Mouse (Mus musculus): ENCODE measurements around the gene Slc38a4. TPM values are rescaled to one million over a fixed set of nuclear protein-coding genes. Genes with fewer than 3 reads are reported as not detected.

Slc38a4 gene
- polyA plus RNA-seq, 1 experiment from 2014 or later = 3.9 TPM

DNA sequence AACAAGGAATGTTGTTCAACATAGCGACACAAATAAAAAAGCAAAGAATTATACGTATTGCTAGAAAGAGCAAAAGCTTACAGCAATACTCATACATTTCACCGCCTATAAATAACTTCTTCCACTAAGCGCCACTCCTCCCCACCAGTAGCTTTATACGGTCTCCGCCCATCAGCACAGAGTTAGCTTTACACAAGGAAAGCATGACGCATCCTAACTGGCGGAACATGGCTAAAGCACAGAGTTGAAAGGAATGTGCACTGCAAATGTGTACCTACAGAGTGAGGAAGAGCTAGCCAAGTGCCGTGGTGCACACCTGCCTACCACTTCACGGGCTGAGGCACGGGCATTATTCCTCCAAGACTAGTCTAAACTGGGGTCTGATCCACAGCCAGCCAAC lies 95.4 kb downstream of the Slc38a4 start:
- DNase-seq (no peak), ATAC-seq (ENCODE audit: low FRiP score, low TSS enrichment) (no peak)
- Histone ChIP-seq H3K4me1 (ENCODE audit: control insufficient read depth, insufficient read depth, low read length) (no peaks in the 10 kb centered on the region), H3K4me2 (ENCODE audit: low read length) (no peak overlapping the region), H3K36me3 (ENCODE audit: control insufficient read depth, insufficient read depth, low read length) (no peaks in the 10 kb centered on the region), H3K4me3 (replicated peaks; ENCODE audit: low read depth, low read length) (no peak overlapping the region), H3K27ac (replicated peaks; ENCODE audit: low read depth, low read length) (no peak overlapping the region), H3K9ac (replicated peaks; ENCODE audit: low read length) (no peak overlapping the region), H3K27me3 (ENCODE audit: control insufficient read depth, insufficient read depth, low read length) (no peaks in the 10 kb centered on the region), H3K9me3 (ENCODE audit: control insufficient read depth, low read length) (no peaks in the 10 kb centered on the region; the same call in 1 of the 2 replicates)
- WGBS = 95% methylated on average over 11 of the region's 11 CpGs

DNA sequence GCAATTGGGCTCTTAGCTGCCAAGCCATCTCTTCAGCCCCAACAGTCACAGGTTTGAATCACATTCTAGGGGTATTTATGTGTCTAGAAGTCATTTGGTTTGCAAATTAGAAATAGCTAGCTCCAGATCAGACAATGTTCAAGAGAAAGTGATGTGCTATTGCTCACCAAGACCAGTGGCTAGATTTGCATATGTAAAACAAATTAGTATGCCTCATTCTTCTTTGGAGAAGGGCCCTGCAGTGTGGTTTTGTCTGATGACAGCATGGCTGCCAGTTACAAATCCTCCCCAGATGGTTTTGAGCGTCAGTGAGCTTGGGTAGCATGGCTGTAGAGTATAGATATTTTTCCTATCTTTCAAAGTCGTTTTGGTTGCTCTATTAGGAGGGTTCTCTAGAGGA lies 96.5 kb downstream of the Slc38a4 start:
- Histone ChIP-seq H3K9ac (replicated peaks; ENCODE audit: low read length) (no peak overlapping the region), H3K27me3 (ENCODE audit: control insufficient read depth, insufficient read depth, low read length) (no peaks in the 10 kb centered on the region), H3K9me3 (ENCODE audit: control insufficient read depth, low read length) (no peaks in the 10 kb centered on the region; the same call in 1 of the 2 replicates), H3K4me2 (ENCODE audit: low read length) (no peak overlapping the region), H3K4me1 (ENCODE audit: control insufficient read depth, insufficient read depth, low read length) (no peaks in the 10 kb centered on the region), H3K4me3 (replicated peaks; ENCODE audit: low read depth, low read length) (no peak overlapping the region), H3K36me3 (ENCODE audit: control insufficient read depth, insufficient read depth, low read length) (no peaks in the 10 kb centered on the region), H3K27ac (replicated peaks; ENCODE audit: low read depth, low read length) (no peak overlapping the region)
- DNase-seq = no peak
- no peak for ATAC-seq (ENCODE audit: low FRiP score, low TSS enrichment)
- WGBS = 50% methylated on average over 2 of the region's 2 CpGs

DNA sequence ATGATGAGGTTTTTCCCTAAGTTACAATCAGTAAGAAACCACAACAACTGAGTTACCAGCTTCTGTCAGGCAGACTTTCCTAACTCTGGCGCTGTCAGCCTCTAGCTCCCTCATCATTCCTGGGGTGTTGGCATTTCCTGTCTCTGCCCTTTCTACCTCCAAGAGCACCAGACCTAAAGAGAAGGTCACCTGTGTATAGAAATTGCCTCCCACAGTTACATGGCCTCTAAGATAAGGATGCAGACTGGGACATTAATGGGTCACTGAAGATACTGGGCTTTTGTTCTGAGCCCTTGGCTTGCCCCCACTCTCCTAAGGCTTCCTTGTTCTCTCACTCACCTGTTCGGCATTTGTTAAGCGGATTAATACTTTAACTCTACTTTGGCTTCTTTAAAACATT lies 99.1 kb downstream of the Slc38a4 start:
- H3K4me3 ChIP-seq (replicated peaks; ENCODE audit: low read depth, low read length) = no peak overlapping the region
- no peak overlapping the region for H3K9ac ChIP-seq (replicated peaks; ENCODE audit: low read length)
- H3K4me1 ChIP-seq (ENCODE audit: control insufficient read depth, insufficient read depth, low read length) = peaks cover 11% of the 10 kb centered on the region; the same call in 1 of the 2 replicates
- ATAC-seq (ENCODE audit: low FRiP score, low TSS enrichment) = no peak
- no peak for DNase-seq
- H3K36me3 ChIP-seq (ENCODE audit: control insufficient read depth, insufficient read depth, low read length) = no peaks in the 10 kb centered on the region
- H3K9me3 ChIP-seq (ENCODE audit: control insufficient read depth, low read length) = no peaks in the 10 kb centered on the region; the same call in 1 of the 2 replicates
- no peak overlapping the region for H3K4me2 ChIP-seq (ENCODE audit: low read length)
- 91% methylated on average over 3 of the region's 3 CpGs for WGBS
- no peak overlapping the region for H3K27ac ChIP-seq (replicated peaks; ENCODE audit: low read depth, low read length)
- H3K27me3 ChIP-seq (ENCODE audit: control insufficient read depth, insufficient read depth, low read length) = no peaks in the 10 kb centered on the region

DNA sequence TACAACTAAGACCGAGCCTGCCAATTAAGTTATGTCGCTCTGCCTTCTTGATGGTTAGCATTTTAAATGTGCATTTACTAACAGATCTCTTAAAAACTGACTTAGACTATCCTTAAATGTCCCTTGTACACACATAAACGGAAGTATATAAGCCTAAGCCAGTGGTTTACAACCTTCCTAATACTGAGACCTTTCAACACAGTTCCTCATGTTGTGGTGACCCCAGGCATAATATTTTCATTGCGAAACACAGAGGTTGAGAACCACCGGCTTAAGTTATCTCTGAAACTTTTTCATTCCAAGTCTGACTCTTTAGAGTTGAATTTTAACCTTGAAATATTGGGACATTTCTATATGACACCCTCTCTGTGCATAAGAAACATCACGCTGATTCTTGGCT lies 101.4 kb downstream of the Slc38a4 start:
- no peak overlapping the region for H3K4me3 ChIP-seq (replicated peaks; ENCODE audit: low read depth, low read length)
- 93% methylated on average over 6 of the region's 6 CpGs for WGBS
- H3K27me3 ChIP-seq (ENCODE audit: control insufficient read depth, insufficient read depth, low read length) = no peaks in the 10 kb centered on the region
- no peak overlapping the region for H3K9ac ChIP-seq (replicated peaks; ENCODE audit: low read length)
- no peaks in the 10 kb centered on the region for H3K36me3 ChIP-seq (ENCODE audit: control insufficient read depth, insufficient read depth, low read length)
- DNase-seq (no peak), ATAC-seq (ENCODE audit: low FRiP score, low TSS enrichment) (no peak)
- H3K27ac ChIP-seq (replicated peaks; ENCODE audit: low read depth, low read length) = no peak overlapping the region
- H3K4me1 ChIP-seq (ENCODE audit: control insufficient read depth, insufficient read depth, low read length) = peaks cover 11% of the 10 kb centered on the region; the same call in 1 of the 2 replicates
- H3K4me2 ChIP-seq (ENCODE audit: low read length) = no peak overlapping the region
- H3K9me3 ChIP-seq (ENCODE audit: control insufficient read depth, low read length) = no peaks in the 10 kb centered on the region

DNA sequence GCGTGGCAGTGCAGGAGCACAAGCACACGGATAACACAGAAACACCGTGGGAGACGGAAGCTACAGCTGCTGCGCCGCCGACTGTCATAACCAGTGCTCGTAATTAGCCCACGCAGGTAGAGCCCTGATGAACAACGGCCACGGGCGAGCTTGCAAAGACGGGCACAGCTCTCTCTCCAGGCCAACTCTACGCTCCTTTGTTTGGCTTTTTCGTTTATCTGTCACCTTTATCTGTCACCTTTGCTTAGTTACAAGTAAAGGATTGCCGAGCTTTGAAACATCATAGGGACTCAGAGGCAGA lies 101.9 kb downstream of the Slc38a4 start:
- Histone ChIP-seq H3K9ac (replicated peaks; ENCODE audit: low read length) (peak overlapping the region; percentile 64; the same call in 1 of the 2 replicates), H3K27ac (replicated peaks; ENCODE audit: low read depth, low read length) (peak overlapping the region; percentile 77), H3K27me3 (ENCODE audit: control insufficient read depth, insufficient read depth, low read length) (no peaks in the 10 kb centered on the region), H3K9me3 (ENCODE audit: control insufficient read depth, low read length) (no peaks in the 10 kb centered on the region), H3K4me1 (ENCODE audit: control insufficient read depth, insufficient read depth, low read length) (peaks cover 11% of the 10 kb centered on the region; the same call in 1 of the 2 replicates), H3K4me2 (ENCODE audit: low read length) (peak overlapping the region; percentile 61), H3K4me3 (replicated peaks; ENCODE audit: low read depth, low read length) (peak overlapping the region; percentile 33), H3K36me3 (ENCODE audit: control insufficient read depth, insufficient read depth, low read length) (no peaks in the 10 kb centered on the region)
- DNase-seq (peak; percentile 61), ATAC-seq (ENCODE audit: low FRiP score, low TSS enrichment) (no peak)
- WGBS = 57% methylated on average over 16 of the region's 16 CpGs

DNA sequence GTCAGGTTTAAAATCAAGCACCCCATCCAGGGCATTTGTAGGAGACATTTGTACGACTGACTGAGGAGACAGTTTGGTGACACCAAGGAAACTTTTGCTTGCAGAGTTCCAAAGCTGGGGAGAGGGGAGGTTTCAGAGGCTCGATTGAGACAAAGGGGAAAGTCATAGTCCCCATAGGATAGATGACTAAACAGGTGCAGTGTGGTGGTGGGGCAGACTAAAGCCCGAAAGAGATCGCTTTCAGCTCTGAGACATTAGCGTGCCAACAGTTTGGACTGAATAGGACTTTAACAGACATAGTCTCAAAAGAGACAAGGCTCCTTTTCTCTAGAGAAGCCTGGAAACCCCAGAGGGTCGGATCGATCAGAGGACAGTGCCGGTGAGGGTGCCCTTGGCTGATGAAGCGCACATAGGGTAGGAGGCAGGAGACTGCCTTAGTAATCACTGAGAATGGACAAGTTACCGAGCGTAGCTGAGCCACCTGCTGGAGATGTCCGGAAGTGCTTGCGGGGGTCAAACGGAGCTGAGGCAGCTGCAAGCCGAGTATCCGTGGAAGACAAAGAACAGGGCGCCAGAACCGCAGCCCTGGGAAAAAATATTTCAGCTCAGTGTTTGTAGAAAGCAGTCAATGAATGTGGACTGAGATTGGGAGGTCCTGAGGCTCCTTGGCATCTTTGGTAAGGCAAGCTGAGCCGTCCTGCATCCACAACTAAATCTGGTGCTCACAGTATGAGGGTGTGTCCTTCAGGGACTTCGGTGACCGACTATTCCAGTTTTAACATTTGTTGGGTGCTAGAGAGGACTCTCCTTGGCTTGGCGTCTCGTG lies 102.4 kb downstream of the Slc38a4 start:
- H3K4me2 ChIP-seq (ENCODE audit: low read length) = peak overlapping the region; percentile 61
- no peaks in the 10 kb centered on the region for H3K27me3 ChIP-seq (ENCODE audit: control insufficient read depth, insufficient read depth, low read length)
- WGBS = 28% methylated on average over 23 of the region's 23 CpGs
- peaks cover 11% of the 10 kb centered on the region; the same call in 1 of the 2 replicates for H3K4me1 ChIP-seq (ENCODE audit: control insufficient read depth, insufficient read depth, low read length)
- peak overlapping the region; percentile 64; the same call in 1 of the 2 replicates for H3K9ac ChIP-seq (replicated peaks; ENCODE audit: low read length)
- H3K27ac ChIP-seq (replicated peaks; ENCODE audit: low read depth, low read length) = peak overlapping the region; percentile 77
- DNase-seq (peak; percentile 93), ATAC-seq (ENCODE audit: low FRiP score, low TSS enrichment) (peak; percentile 64; the same call in 1 of the 2 replicates)
- H3K36me3 ChIP-seq (ENCODE audit: control insufficient read depth, insufficient read depth, low read length) = no peaks in the 10 kb centered on the region
- H3K4me3 ChIP-seq (replicated peaks; ENCODE audit: low read depth, low read length) = peak overlapping the region; percentile 33
- H3K9me3 ChIP-seq (ENCODE audit: control insufficient read depth, low read length) = no peaks in the 10 kb centered on the region

DNA sequence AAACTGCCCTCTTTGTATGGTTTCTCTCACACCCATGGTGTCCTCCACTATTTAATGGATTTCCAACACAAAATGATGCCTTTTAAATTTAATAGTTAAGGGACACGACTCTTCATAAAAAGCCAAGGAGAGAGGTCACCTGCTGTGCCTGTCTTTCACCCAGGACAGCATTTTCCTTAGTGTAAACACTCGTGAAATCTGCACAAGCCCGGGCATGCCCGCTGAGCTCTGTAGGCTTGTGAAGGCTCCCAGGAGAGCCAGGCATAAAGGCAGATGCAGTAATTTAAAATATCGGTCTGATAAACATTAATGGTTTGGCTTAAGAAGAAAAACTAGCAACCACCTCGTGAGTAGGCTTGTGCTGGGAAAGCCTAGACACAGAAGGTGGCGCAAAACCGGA lies 103.3 kb downstream of the Slc38a4 start:
- H3K36me3 ChIP-seq (ENCODE audit: control insufficient read depth, insufficient read depth, low read length) = no peaks in the 10 kb centered on the region
- H3K9ac ChIP-seq (replicated peaks; ENCODE audit: low read length) = no peak overlapping the region
- peaks cover 11% of the 10 kb centered on the region; the same call in 1 of the 2 replicates for H3K4me1 ChIP-seq (ENCODE audit: control insufficient read depth, insufficient read depth, low read length)
- H3K4me3 ChIP-seq (replicated peaks; ENCODE audit: low read depth, low read length) = no peak overlapping the region
- 68% methylated on average over 8 of the region's 8 CpGs for WGBS
- H3K27me3 ChIP-seq (ENCODE audit: control insufficient read depth, insufficient read depth, low read length) = no peaks in the 10 kb centered on the region
- ATAC-seq (ENCODE audit: low FRiP score, low TSS enrichment) = no peak
- H3K27ac ChIP-seq (replicated peaks; ENCODE audit: low read depth, low read length) = no peak overlapping the region
- H3K4me2 ChIP-seq (ENCODE audit: low read length) = no peak overlapping the region
- H3K9me3 ChIP-seq (ENCODE audit: control insufficient read depth, low read length) = no peaks in the 10 kb centered on the region
- DNase-seq = no peak

DNA sequence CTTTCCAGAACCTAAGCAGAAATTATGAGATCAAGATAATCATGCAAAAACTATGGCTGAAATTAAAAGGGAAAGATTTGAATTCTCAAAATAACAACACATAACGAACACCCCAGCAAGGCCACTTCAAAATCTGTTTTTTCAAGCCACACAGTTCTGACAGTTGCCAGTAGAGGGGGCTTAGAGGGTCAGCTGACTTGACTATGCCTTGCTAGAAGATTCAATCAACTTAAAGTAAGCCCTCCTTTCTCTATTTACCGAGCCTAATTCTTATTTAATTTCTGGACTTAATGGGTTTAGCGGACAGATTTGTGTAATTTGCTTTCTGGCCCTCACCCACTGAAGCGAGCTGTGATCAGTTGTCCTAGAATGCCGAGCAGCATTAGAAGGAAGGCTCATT lies 104.0 kb downstream of the Slc38a4 start:
- Histone ChIP-seq H3K9ac (replicated peaks; ENCODE audit: low read length) (no peak overlapping the region), H3K9me3 (ENCODE audit: control insufficient read depth, low read length) (no peaks in the 10 kb centered on the region), H3K27ac (replicated peaks; ENCODE audit: low read depth, low read length) (no peak overlapping the region), H3K4me3 (replicated peaks; ENCODE audit: low read depth, low read length) (no peak overlapping the region), H3K36me3 (ENCODE audit: control insufficient read depth, insufficient read depth, low read length) (no peaks in the 10 kb centered on the region), H3K4me2 (ENCODE audit: low read length) (no peak overlapping the region), H3K4me1 (ENCODE audit: control insufficient read depth, insufficient read depth, low read length) (peaks cover 11% of the 10 kb centered on the region; the same call in 1 of the 2 replicates), H3K27me3 (ENCODE audit: control insufficient read depth, insufficient read depth, low read length) (no peaks in the 10 kb centered on the region)
- 53% methylated on average over 5 of the region's 5 CpGs for WGBS
- ATAC-seq (ENCODE audit: low FRiP score, low TSS enrichment) = no peak
- peak; percentile 75 for DNase-seq

DNA sequence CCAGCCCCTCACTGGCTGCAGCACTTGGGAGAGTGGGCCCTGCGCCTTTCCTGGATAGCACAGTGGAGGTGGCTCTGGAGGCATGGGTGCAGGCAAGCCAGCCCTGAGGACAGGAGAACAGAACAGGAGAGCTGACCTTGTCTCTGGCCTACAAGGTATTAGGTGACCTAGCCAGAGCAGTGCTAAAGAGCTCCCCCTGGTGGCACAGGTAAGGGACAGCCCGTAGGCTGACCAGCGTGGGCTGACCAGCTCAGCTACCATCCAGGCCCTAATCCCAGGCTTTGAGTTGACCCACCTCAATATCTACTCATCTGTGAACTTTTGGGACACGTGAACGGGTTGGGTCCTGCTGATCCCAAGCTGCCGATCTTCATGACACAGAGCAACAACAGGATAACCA lies 107.3 kb downstream of the Slc38a4 start:
- H3K9me3 ChIP-seq (ENCODE audit: control insufficient read depth, low read length) = no peaks in the 10 kb centered on the region
- H3K9ac ChIP-seq (replicated peaks; ENCODE audit: low read length) = no peak overlapping the region
- H3K4me1 ChIP-seq (ENCODE audit: control insufficient read depth, insufficient read depth, low read length) = peaks cover 7% of the 10 kb centered on the region; the same call in 1 of the 2 replicates
- ATAC-seq (ENCODE audit: low FRiP score, low TSS enrichment) = no peak
- H3K27me3 ChIP-seq (ENCODE audit: control insufficient read depth, insufficient read depth, low read length) = no peaks in the 10 kb centered on the region
- H3K4me3 ChIP-seq (replicated peaks; ENCODE audit: low read depth, low read length) = no peak overlapping the region
- no peak overlapping the region for H3K4me2 ChIP-seq (ENCODE audit: low read length)
- DNase-seq = no peak
- no peaks in the 10 kb centered on the region for H3K36me3 ChIP-seq (ENCODE audit: control insufficient read depth, insufficient read depth, low read length)
- no peak overlapping the region for H3K27ac ChIP-seq (replicated peaks; ENCODE audit: low read depth, low read length)
- 69% methylated on average over 6 of the region's 6 CpGs for WGBS

Data from midbrain, embryonic 14.5 days (tissue).